Mouse (Mus musculus): ENCODE data around the gene Cenph. TPM values are rescaled to one million over a fixed set of nuclear protein-coding genes. Genes with fewer than 3 reads are reported as not detected.
"Not testable (repeated sequence)": the region's sequence is repeated elsewhere in the genome, so short reads cannot be mapped to it uniquely, and the experiment has no call there.

The Cenph gene
- polyA plus RNA-seq (2015; fragmentation: Nextera tagmentation; extraction: Ambion mirVana) = 14.5 and 16.2 TPM in 2 replicates

- no peaks in the 10 kb centered on the region for H3K27me3 ChIP-seq
- peak within 1 kb of the TSS; percentile 74 for H3K9ac ChIP-seq (replicated peaks)
- under 1% methylated on average over 46 of the region's 46 CpGs for WGBS
- no peaks in the 10 kb centered on the region for H3K9me3 ChIP-seq
- H3K36me3 ChIP-seq = peaks cover 8% of the 10 kb centered on the region; the same call in 1 of the 2 replicates
- H3K4me3 ChIP-seq (replicated peaks) = peak within 1 kb of the TSS; percentile 82
- H3K4me1 ChIP-seq (replicated peaks) = peaks cover 19% of the 10 kb centered on the region
- H3K4me2 ChIP-seq (replicated peaks) = peak within 1 kb of the TSS; percentile 98
- peak; percentile 97 for ATAC-seq
- H3K27ac ChIP-seq = peak within 1 kb of the TSS; percentile 62
These were observed at the start of gene Cenph for GRCm38 (mm10) chr13:100775252-100776055. Gene Cenph (minus strand): TSS chr13:100775899.

GRCm38 (mm10) chr13:100824916-100825315 lies 49.2 kb upstream of the Cenph start:
- Histone ChIP-seq H3K9ac (replicated peaks) (no peak overlapping the region), H3K27me3 (no peaks in the 10 kb centered on the region), H3K4me3 (replicated peaks) (no peak overlapping the region), H3K4me2 (replicated peaks) (no peak overlapping the region), H3K9me3 (no peaks in the 10 kb centered on the region), H3K4me1 (replicated peaks) (no peaks in the 10 kb centered on the region), H3K27ac (no peak overlapping the region), H3K36me3 (peaks cover 58% of the 10 kb centered on the region)
- WGBS = 98% methylated on average over 3 of the region's 3 CpGs
- no peak for ATAC-seq

GRCm38 (mm10) chr13:100824306-100824705 lies 48.6 kb upstream of the Cenph start:
- Histone ChIP-seq H3K9ac (replicated peaks) (no peak overlapping the region), H3K9me3 (no peaks in the 10 kb centered on the region), H3K36me3 (peaks cover 63% of the 10 kb centered on the region), H3K4me3 (replicated peaks) (no peak overlapping the region), H3K4me2 (replicated peaks) (no peak overlapping the region), H3K27me3 (no peaks in the 10 kb centered on the region), H3K4me1 (replicated peaks) (no peaks in the 10 kb centered on the region), H3K27ac (no peak overlapping the region)
- 92% methylated on average over 6 of the region's 6 CpGs for whole genome bisulfite sequencing
- ATAC-seq = no peak

- H3K27me3 ChIP-seq = no peaks in the 10 kb centered on the region
- no peak overlapping the region for H3K9ac ChIP-seq (replicated peaks)
- no peaks in the 10 kb centered on the region for H3K4me1 ChIP-seq (replicated peaks)
- no peak overlapping the region for H3K27ac ChIP-seq
- 94% methylated on average over 3 of the region's 3 CpGs for WGBS
- no peak overlapping the region for H3K4me3 ChIP-seq (replicated peaks)
- no peaks in the 10 kb centered on the region for H3K9me3 ChIP-seq
- H3K36me3 ChIP-seq = peaks cover 66% of the 10 kb centered on the region
- H3K4me2 ChIP-seq (replicated peaks) = no peak overlapping the region
- ATAC-seq = no peak
These were observed 48.2 kb upstream of the Cenph start for GRCm38 (mm10) chr13:100823863-100824262.

GRCm38 (mm10) chr13:100814451-100814850 lies 38.8 kb upstream of the Cenph start:
- peaks cover 70% of the 10 kb centered on the region for H3K36me3 ChIP-seq
- no peaks in the 10 kb centered on the region for H3K27me3 ChIP-seq
- no peak overlapping the region for H3K9ac ChIP-seq (replicated peaks)
- no peaks in the 10 kb centered on the region for H3K4me1 ChIP-seq (replicated peaks)
- H3K4me3 ChIP-seq (replicated peaks) = no peak overlapping the region
- no peak overlapping the region for H3K4me2 ChIP-seq (replicated peaks)
- no peaks in the 10 kb centered on the region for H3K9me3 ChIP-seq
- H3K27ac ChIP-seq = no peak overlapping the region
- no peak for ATAC-seq
- WGBS = 95% methylated on average over 6 of the region's 6 CpGs

- no peaks in the 10 kb centered on the region for H3K9me3 ChIP-seq
- H3K4me2 ChIP-seq (replicated peaks) = no peak overlapping the region
- 97% methylated on average over 3 of the region's 3 CpGs for WGBS
- H3K9ac ChIP-seq (replicated peaks) = no peak overlapping the region
- no peak overlapping the region for H3K27ac ChIP-seq
- no peaks in the 10 kb centered on the region for H3K4me1 ChIP-seq (replicated peaks)
- H3K27me3 ChIP-seq = no peaks in the 10 kb centered on the region
- no peak for ATAC-seq
- H3K4me3 ChIP-seq (replicated peaks) = no peak overlapping the region
- H3K36me3 ChIP-seq = peaks cover 73% of the 10 kb centered on the region
These were observed 30.1 kb upstream of the Cenph start for GRCm38 (mm10) chr13:100805776-100806175.

- H3K4me2 ChIP-seq (replicated peaks) = no peak overlapping the region
- no peaks in the 10 kb centered on the region for H3K9me3 ChIP-seq
- H3K27ac ChIP-seq = no peak overlapping the region
- 90% methylated on average over 6 of the region's 6 CpGs for WGBS
- H3K36me3 ChIP-seq = peaks cover 18% of the 10 kb centered on the region
- no peaks in the 10 kb centered on the region for H3K4me1 ChIP-seq (replicated peaks)
- H3K9ac ChIP-seq (replicated peaks) = no peak overlapping the region
- H3K4me3 ChIP-seq (replicated peaks) = no peak overlapping the region
- ATAC-seq = no peak
- H3K27me3 ChIP-seq = no peaks in the 10 kb centered on the region
These were observed 21.5 kb upstream of the Cenph start for GRCm38 (mm10) chr13:100797171-100797570.

GRCm38 (mm10) chr13:100789083-100789482 lies 13.4 kb upstream of the Cenph start:
- no peak overlapping the region for H3K27ac ChIP-seq
- ATAC-seq = no peak
- no peak overlapping the region for H3K4me3 ChIP-seq (replicated peaks)
- peaks cover 21% of the 10 kb centered on the region for H3K4me1 ChIP-seq (replicated peaks)
- no peaks in the 10 kb centered on the region for H3K9me3 ChIP-seq
- H3K4me2 ChIP-seq (replicated peaks) = no peak overlapping the region
- H3K9ac ChIP-seq (replicated peaks) = no peak overlapping the region
- WGBS = 80% methylated on average over 3 of the region's 3 CpGs
- H3K27me3 ChIP-seq = no peaks in the 10 kb centered on the region
- no peaks in the 10 kb centered on the region for H3K36me3 ChIP-seq

- H3K27me3 ChIP-seq; H3K4me2 ChIP-seq (replicated peaks); ATAC-seq; H3K9ac ChIP-seq (replicated peaks); H3K36me3 ChIP-seq; H3K27ac ChIP-seq; H3K9me3 ChIP-seq; H3K4me3 ChIP-seq (replicated peaks): not testable (repeated sequence)
- H3K4me1 ChIP-seq (replicated peaks) = peaks cover 28% of the 10 kb centered on the region
- 96% methylated on average over 12 of the region's 14 CpGs for whole genome bisulfite sequencing
These were observed 12.4 kb upstream of the Cenph start for GRCm38 (mm10) chr13:100788057-100788456.

- H3K36me3 ChIP-seq = no peaks in the 10 kb centered on the region
- no peaks in the 10 kb centered on the region for H3K9me3 ChIP-seq
- 77% methylated on average over 6 of the region's 6 CpGs for WGBS
- H3K4me1 ChIP-seq (replicated peaks) = peaks cover 28% of the 10 kb centered on the region
- H3K27me3 ChIP-seq = no peaks in the 10 kb centered on the region
- no peak overlapping the region for H3K27ac ChIP-seq
- no peak for ATAC-seq
- no peak overlapping the region for H3K4me3 ChIP-seq (replicated peaks)
- H3K9ac ChIP-seq (replicated peaks) = no peak overlapping the region
- no peak overlapping the region for H3K4me2 ChIP-seq (replicated peaks)
These were observed 11.8 kb upstream of the Cenph start for GRCm38 (mm10) chr13:100787316-100788010.

GRCm38 (mm10) chr13:100786414-100786867 lies 10.7 kb upstream of the Cenph start, which contains the start of gene Ccnb1:
Gene Ccnb1 (minus strand): TSS chr13:100786570.
- Histone ChIP-seq H3K4me1 (replicated peaks) (peaks cover 28% of the 10 kb centered on the region), H3K27me3 (no peaks in the 10 kb centered on the region), H3K9ac (replicated peaks) (peak within 1 kb of the TSS; percentile 71), H3K36me3 (no peaks in the 10 kb centered on the region), H3K4me3 (replicated peaks) (peak within 1 kb of the TSS; percentile 78), H3K9me3 (no peaks in the 10 kb centered on the region), H3K4me2 (replicated peaks) (peak within 1 kb of the TSS; percentile 99), H3K27ac (no peak within 1 kb of the TSS)
- peak; percentile 99 for ATAC-seq
- under 1% methylated on average over 35 of the region's 35 CpGs for WGBS

GRCm38 (mm10) chr13:100785806-100786413 lies 10.2 kb upstream of the Cenph start:
- Histone ChIP-seq H3K9ac (replicated peaks) (peak overlapping the region; percentile 71), H3K36me3 (no peaks in the 10 kb centered on the region), H3K4me3 (replicated peaks) (peak overlapping the region; percentile 78), H3K4me2 (replicated peaks) (peak overlapping the region; percentile 99), H3K27ac (no peak overlapping the region), H3K4me1 (replicated peaks) (peaks cover 28% of the 10 kb centered on the region), H3K9me3 (no peaks in the 10 kb centered on the region), H3K27me3 (no peaks in the 10 kb centered on the region)
- WGBS = under 1% methylated on average over 30 of the region's 30 CpGs
- ATAC-seq = peak; percentile 70
